Mouse (Mus musculus) limb, embryonic 15.5 days (tissue): ENCODE measurements around the gene Tmem97. TPM values are rescaled to one million over a fixed set of nuclear protein-coding genes. Genes with fewer than 3 reads are reported as not detected.

Experiments
- ATAC-seq: fragments of 200-750 bp; cut with Nextera tagmentation; 2 replicates; pipeline ENCODE4 v1.8.0; 2017; ENCODE audit warnings: low read depth, moderate TSS enrichment; ENCODE audit not compliant: insufficient number of reproducible peaks, low FRiP score, low TSS enrichment
- H3K27ac ChIP-seq: fragments of 300-500 bp; sonication (generic); 2 replicates; pipeline ENCODE4 v1.5.1; 2015; ENCODE audit warnings: moderate library complexity, mild to moderate bottlenecking, inconsistent platforms
- H3K27me3 ChIP-seq: fragments of 300-500 bp; sonication (generic); 2 replicates; pipeline ENCODE4 v1.6.1; 2015; ENCODE audit warnings: inconsistent platforms
- H3K36me3 ChIP-seq: fragments of 300-500 bp; sonication (generic); 2 replicates; pipeline ENCODE4 v1.6.1; 2015; ENCODE audit warnings: inconsistent platforms
- H3K4me1 ChIP-seq: fragments of 300-500 bp; sonication (generic); 2 replicates; pipeline ENCODE4 v1.6.1; 2015; ENCODE audit warnings: inconsistent platforms
- H3K4me2 ChIP-seq: fragments of 300-500 bp; sonication (generic); 2 replicates; pipeline ENCODE4 v1.6.1; 2015; ENCODE audit warnings: mild to moderate bottlenecking, inconsistent platforms
- H3K4me3 ChIP-seq: fragments of 300-500 bp; sonication (generic); 2 replicates; pipeline ENCODE4 v1.5.1; 2015; ENCODE audit warnings: mild to moderate bottlenecking, inconsistent platforms
- H3K9ac ChIP-seq: fragments of 300-500 bp; sonication (generic); 2 replicates; pipeline ENCODE4 v1.6.1; 2015; ENCODE audit warnings: inconsistent platforms
- H3K9me3 ChIP-seq: fragments of 300-500 bp; sonication (generic); 2 replicates; pipeline ENCODE4 v1.6.1; 2016; ENCODE audit warnings: inconsistent platforms
- WGBS: fragments of 180-500 bp; shearing (Covaris S2); methylation state at CpG from one replicate; pipeline ENCODE4 v1.1.7; 2015; 5-methylcytosine and 5-hydroxymethylcytosine counted together
- polyA plus RNA-seq: library from polyadenylated mRNA; unstranded; fragments of >200 nt; fragmentation: Nextera tagmentation; extraction: Ambion mirVana; gene quantifications from 2 replicates; pipeline ENCODE4 v1.2.1, GENCODE M21; 2015

Gene Tmem97
- polyA plus RNA-seq, 1 experiment from 2014 or later: 89.3 TPM

DNA sequence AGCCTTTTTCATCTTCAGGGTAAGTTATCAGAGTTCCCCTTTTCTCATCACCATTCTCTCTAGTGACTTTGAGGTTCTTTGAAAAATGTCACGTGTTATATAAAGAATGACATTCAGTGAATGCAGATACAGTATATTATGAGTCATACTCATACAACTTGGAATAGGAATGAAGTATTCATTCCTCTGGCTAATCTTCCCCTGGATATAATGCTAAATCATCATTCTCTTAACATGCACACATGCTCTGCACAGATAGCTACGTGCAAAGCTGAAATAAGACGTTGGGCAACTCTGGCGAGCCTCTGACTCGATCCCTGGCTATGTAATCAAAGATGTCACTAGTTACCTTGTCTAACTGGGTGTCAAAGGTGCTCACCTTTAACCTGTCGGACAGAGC, 21.3 kb upstream of the Tmem97 start:
- Histone ChIP-seq H3K4me1 (no peaks in the 10 kb centered on the region), H3K9me3 (no peaks in the 10 kb centered on the region), H3K27ac (no peak overlapping the region), H3K36me3 (peaks cover 53% of the 10 kb centered on the region), H3K27me3 (no peaks in the 10 kb centered on the region), H3K4me3 (no peak overlapping the region), H3K4me2 (no peak overlapping the region), H3K9ac (no peak overlapping the region)
- 87% methylated on average over 6 of the region's 6 CpGs for WGBS
- ATAC-seq: no peak

DNA sequence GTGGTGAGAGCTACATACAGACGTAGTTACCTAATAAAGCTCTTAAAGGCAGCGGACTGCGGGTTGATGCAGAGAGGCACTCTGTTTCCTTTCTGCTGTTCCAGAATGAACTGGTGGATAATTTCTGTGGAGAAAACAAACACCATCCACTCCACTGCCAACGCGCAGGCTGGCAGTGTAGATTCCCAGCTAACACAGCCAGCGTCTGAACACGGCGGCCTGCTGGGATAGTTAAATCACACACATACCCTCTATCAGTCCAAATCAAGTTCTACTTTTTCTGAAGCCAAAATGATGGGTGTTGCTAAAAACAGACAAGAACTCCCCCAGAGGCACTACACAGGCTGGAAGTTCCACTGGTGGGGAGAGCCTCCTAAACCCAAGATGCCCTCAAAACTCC, 20.9 kb upstream of the Tmem97 start:
- Histone ChIP-seq H3K9ac (no peak overlapping the region), H3K9me3 (no peaks in the 10 kb centered on the region), H3K27me3 (no peaks in the 10 kb centered on the region), H3K36me3 (peaks cover 53% of the 10 kb centered on the region), H3K4me3 (no peak overlapping the region), H3K4me1 (no peaks in the 10 kb centered on the region), H3K27ac (no peak overlapping the region), H3K4me2 (no peak overlapping the region)
- 93% methylated on average over 8 of the region's 8 CpGs for WGBS
- no peak for ATAC-seq

- no peak for ATAC-seq
- peaks cover 58% of the 10 kb centered on the region for H3K36me3 ChIP-seq
These were observed 19.2 kb upstream of the Tmem97 start for GRCm38 (mm10) chr11:78569806-78570205.

GRCm38 (mm10) chr11:78568827-78569226, 18.2 kb upstream of the Tmem97 start:
- no peak for ATAC-seq
- Histone ChIP-seq H3K9ac (no peak overlapping the region), H3K4me2 (no peak overlapping the region), H3K4me1 (no peaks in the 10 kb centered on the region), H3K36me3 (peaks cover 52% of the 10 kb centered on the region), H3K4me3 (no peak overlapping the region), H3K27me3 (no peaks in the 10 kb centered on the region), H3K9me3 (no peaks in the 10 kb centered on the region), H3K27ac (no peak overlapping the region)
- WGBS: 80% methylated on average over 10 of the region's 10 CpGs

More at GRCm38 (mm10) chr11:78569806-78570205, 19.2 kb upstream of the Tmem97 start:
- H3K4me1 ChIP-seq: no peaks in the 10 kb centered on the region
- no peak overlapping the region for H3K27ac ChIP-seq
- no peak overlapping the region for H3K4me3 ChIP-seq
- no peaks in the 10 kb centered on the region for H3K27me3 ChIP-seq
- WGBS: 71% methylated on average over 3 of the region's 3 CpGs
- no peaks in the 10 kb centered on the region for H3K9me3 ChIP-seq
- H3K9ac ChIP-seq: no peak overlapping the region
- no peak overlapping the region for H3K4me2 ChIP-seq

DNA sequence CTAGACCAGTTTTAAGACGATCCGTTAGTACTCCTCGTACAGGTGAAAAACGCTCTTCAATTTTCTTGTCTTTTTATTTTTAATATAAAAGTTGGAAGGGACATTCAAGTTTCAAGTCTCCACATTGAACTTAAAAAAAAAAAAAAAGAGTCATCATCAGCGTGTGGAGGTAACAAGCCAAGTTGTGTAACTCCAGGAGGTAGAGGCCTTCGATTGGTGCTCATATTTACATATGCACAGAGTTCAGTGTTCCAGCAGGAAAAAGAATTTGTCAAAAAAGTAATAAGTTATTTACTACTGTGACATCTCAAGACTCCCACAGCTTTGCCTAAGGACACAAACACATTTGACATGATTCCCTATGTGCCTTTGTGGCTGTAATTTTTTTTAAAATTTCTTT, 17.0 kb upstream of the Tmem97 start:
- Histone ChIP-seq H3K9ac (no peak overlapping the region), H3K27me3 (no peaks in the 10 kb centered on the region), H3K4me1 (no peaks in the 10 kb centered on the region), H3K4me3 (no peak overlapping the region), H3K4me2 (no peak overlapping the region), H3K27ac (no peak overlapping the region), H3K36me3 (peaks cover 44% of the 10 kb centered on the region), H3K9me3 (no peaks in the 10 kb centered on the region)
- 90% methylated on average over 6 of the region's 6 CpGs for WGBS
- no peak for ATAC-seq

DNA sequence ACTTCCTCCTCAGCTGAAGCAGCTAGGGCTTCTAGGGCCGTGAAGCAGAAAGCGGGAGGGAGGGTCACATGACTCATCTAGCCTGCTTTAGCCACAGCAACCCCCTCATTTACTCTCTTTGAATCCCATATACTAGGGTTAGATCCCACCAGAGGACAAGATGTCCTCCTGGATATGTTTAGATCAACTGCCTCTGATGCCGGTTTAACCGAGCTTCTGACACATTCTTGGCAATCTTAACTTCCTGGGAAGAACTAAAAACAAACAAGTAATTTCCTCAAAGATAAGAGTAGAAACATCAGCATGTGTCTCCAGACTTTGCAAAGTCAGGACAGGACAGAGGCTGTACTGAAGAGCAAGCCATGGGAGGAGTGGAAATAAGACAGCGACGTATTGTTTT, 16.2 kb upstream of the Tmem97 start:
- no peaks in the 10 kb centered on the region for H3K9me3 ChIP-seq
- H3K4me3 ChIP-seq: no peak overlapping the region
- no peak overlapping the region for H3K9ac ChIP-seq
- H3K27ac ChIP-seq: peak overlapping the region; percentile 43; the same call in 1 of the 2 replicates
- no peak overlapping the region for H3K4me2 ChIP-seq
- peaks cover 36% of the 10 kb centered on the region for H3K36me3 ChIP-seq
- no peaks in the 10 kb centered on the region for H3K27me3 ChIP-seq
- WGBS: 52% methylated on average over 6 of the region's 6 CpGs
- no peaks in the 10 kb centered on the region for H3K4me1 ChIP-seq
- no peak for ATAC-seq

DNA sequence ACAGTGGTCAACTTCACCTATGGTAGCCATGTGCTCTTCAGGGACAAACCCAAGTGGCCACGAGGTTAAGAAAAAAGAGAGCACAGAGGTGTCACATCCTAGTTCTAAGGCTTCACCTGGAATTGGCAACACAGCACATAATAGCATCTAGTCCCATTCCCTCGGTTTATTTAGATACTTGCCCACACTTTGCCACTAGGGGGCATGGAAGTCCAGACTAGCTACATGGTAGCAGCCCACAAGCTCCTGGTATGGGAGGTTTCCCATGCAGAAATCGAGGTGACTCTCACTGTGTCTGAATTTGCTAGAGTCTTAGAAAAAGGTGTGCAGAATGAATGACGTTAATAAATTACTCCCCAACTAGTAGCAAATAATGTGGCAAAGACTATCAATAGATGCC, 9.9 kb upstream of the Tmem97 start:
- WGBS: 14% methylated on average over 4 of the region's 4 CpGs
- no peaks in the 10 kb centered on the region for H3K27me3 ChIP-seq
- no peaks in the 10 kb centered on the region for H3K4me1 ChIP-seq
- H3K36me3 ChIP-seq: 0 out of 2 replicates have a peak, but pooled peaks cover under 1% of the 10 kb centered on the region
- H3K4me3 ChIP-seq: no peak overlapping the region
- H3K9me3 ChIP-seq: no peaks in the 10 kb centered on the region
- H3K4me2 ChIP-seq: no peak overlapping the region
- no peak overlapping the region for H3K27ac ChIP-seq
- no peak overlapping the region for H3K9ac ChIP-seq
- ATAC-seq: no peak

DNA sequence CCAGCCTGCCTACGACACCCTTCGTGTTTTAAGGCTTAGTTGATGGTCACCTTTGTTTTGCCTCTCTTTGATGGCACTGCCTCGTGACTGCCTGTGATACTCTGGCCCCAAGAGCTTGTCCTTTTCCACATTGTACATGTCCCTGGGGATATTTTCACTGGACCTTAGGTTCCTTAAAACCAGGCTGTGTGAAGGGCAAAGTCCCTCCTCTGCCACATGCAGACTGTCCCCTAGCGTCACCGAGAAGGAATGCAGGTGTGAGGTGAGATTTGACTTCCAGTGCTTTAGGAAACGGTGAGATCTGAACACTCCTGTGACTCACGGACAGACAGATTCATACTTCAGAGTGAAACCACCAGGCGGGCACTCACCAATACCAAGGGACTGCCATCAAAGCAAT, 6.7 kb upstream of the Tmem97 start:
- Histone ChIP-seq H3K9ac (no peak overlapping the region), H3K4me3 (no peak overlapping the region), H3K27me3 (no peaks in the 10 kb centered on the region), H3K4me1 (no peaks in the 10 kb centered on the region), H3K27ac (no peak overlapping the region), H3K9me3 (no peaks in the 10 kb centered on the region), H3K4me2 (no peak overlapping the region), H3K36me3 (no peaks in the 10 kb centered on the region)
- no peak for ATAC-seq
- 60% methylated on average over 8 of the region's 8 CpGs for WGBS

DNA sequence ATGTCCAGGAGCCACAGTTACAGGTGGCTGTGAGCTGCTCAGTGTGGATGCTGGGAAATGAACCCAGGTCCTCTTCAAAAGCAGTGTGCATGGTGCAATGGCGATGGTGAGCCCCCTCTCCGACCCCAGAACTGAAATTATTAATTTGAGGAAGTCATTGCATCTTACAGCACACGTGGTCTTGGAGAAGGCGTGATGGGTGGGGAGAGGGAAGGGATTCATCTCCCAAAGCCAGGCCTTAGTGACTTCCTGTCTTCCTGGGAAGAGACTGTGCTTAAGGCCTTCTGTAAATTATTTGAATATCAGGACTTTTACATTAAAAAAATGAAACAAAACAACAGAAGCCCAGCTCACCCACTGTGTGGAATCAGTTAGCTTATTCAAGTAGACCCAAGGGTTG, 5.5 kb upstream of the Tmem97 start:
- no peak for ATAC-seq
- 79% methylated on average over 4 of the region's 4 CpGs for whole genome bisulfite sequencing
- peaks cover 2% of the 10 kb centered on the region; the same call in 1 of the 2 replicates for H3K4me1 ChIP-seq

GRCm38 (mm10) chr11:78555623-78556022, 5.0 kb upstream of the Tmem97 start:
- H3K9ac ChIP-seq: no peak overlapping the region
- WGBS: 79% methylated on average over 3 of the region's 3 CpGs
- H3K4me2 ChIP-seq: no peak overlapping the region
- H3K4me3 ChIP-seq: no peak overlapping the region
- peaks cover 2% of the 10 kb centered on the region; the same call in 1 of the 2 replicates for H3K4me1 ChIP-seq
- no peak overlapping the region for H3K27ac ChIP-seq
- no peaks in the 10 kb centered on the region for H3K9me3 ChIP-seq
- no peaks in the 10 kb centered on the region for H3K36me3 ChIP-seq
- ATAC-seq: no peak
- H3K27me3 ChIP-seq: no peaks in the 10 kb centered on the region

More for the DNA sequence above, 5.5 kb upstream of the Tmem97 start:
- Histone ChIP-seq H3K4me2 (no peak overlapping the region), H3K9ac (no peak overlapping the region), H3K36me3 (no peaks in the 10 kb centered on the region), H3K27me3 (no peaks in the 10 kb centered on the region), H3K27ac (no peak overlapping the region), H3K9me3 (no peaks in the 10 kb centered on the region), H3K4me3 (no peak overlapping the region)

DNA sequence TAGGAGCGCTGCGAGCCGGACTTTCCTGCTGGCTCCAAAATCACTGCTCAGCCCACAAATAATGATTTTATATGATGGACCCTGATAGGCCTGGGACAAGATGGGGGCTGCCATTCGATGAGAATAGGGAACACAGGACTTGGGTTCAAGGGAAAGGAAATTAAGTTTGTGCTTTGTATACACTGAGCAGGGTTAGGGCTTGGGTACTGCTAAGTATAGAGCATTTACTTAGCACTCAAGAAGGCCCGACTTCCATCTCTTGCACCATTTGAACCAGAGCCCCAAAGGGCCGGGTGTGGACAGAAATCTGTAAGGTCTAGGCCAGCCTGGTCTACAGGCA, 452 bp upstream of the Tmem97 start:
- no peaks in the 10 kb centered on the region for H3K36me3 ChIP-seq
- H3K9ac ChIP-seq: peak overlapping the region; percentile 44; the same call in 1 of the 2 replicates
- H3K9me3 ChIP-seq: no peaks in the 10 kb centered on the region
- peak overlapping the region; percentile 88 for H3K27ac ChIP-seq
- peak overlapping the region; percentile 74 for H3K4me2 ChIP-seq
- WGBS: 31% methylated on average over 6 of the region's 6 CpGs
- H3K4me1 ChIP-seq: peaks cover 18% of the 10 kb centered on the region
- peak overlapping the region; percentile 73 for H3K4me3 ChIP-seq
- ATAC-seq: peak; percentile 65
- H3K27me3 ChIP-seq: no peaks in the 10 kb centered on the region

DNA sequence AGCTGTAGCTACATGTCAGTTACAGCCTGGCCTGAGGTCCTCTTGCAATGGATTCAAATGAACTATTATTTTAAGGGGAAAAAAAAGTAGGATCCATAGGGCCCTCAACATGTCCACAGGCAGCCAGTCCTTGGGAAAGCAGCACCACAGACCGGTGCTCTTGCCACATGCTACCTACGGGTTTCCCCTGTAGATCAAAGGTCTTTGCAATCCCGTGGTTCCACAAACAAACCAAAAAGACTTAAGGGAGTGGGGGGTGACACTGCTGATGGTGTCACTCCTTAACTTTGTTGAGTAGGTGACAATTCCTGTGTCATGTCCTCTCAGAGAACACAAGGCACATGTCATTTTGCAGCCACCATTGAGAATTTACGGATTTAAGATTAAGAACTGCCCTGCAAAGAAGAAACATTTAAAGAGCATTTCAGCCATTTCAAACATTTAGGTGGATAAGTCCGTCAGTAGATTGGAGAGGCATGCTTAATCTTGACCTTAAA, 1.0 kb downstream of the Tmem97 start:
- no peak for ATAC-seq
- H3K36me3 ChIP-seq: peaks cover 8% of the 10 kb centered on the region
- peak overlapping the region; percentile 73 for H3K4me3 ChIP-seq
- H3K27me3 ChIP-seq: no peaks in the 10 kb centered on the region
- H3K4me1 ChIP-seq: peaks cover 18% of the 10 kb centered on the region
- H3K27ac ChIP-seq: 0 out of 2 replicates have a peak overlapping the region, but pooled peaks have one; percentile 83
- H3K9me3 ChIP-seq: no peaks in the 10 kb centered on the region
- peak overlapping the region; percentile 63; the same call in 1 of the 2 replicates for H3K9ac ChIP-seq
- WGBS: 5% methylated on average over 5 of the region's 5 CpGs
- peak overlapping the region; percentile 74 for H3K4me2 ChIP-seq
